Mouse (Mus musculus): ENCODE data around the gene Pla2g4a.

Gene Pla2g4a

DNA sequence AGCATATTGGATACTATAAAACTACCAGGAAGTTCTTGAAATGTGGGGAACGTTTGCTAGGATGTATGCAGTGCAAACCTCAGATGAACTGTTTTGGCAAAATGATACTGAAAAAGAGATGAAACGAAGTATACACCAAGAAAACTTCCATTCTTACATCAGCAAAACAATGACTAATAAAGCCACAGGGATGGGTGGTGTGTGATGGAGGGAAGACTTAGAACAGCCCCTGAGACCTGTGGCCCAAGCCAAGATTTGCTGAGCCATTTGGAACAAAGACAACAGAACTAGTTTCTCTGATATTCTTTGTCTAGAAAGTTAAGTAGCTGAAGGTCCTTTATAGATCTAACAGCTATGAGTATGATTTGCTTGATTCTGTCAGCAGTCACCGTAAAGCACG, 105.5 kb downstream of the Pla2g4a start:
- in situ Hi-C loops (cut with MboI) = no loop called here

DNA sequence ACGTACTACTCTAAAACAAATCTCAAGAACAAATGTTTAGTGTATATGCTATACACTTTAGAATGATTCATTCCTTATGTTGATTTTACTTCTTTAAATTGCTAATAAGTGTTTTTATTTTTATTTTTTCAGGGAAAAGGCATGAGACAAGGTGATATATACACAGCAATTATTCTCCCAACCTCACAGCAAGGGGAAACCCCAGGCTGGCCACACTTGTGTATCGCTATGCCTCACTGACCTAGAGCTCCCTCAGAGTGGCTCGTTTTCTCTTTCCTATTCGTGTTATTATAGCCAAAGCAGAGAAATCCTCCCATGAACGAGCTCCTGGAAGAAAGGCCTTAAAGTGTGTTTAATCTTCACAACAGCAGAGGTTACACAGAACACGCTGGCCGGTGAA, 106.2 kb downstream of the Pla2g4a start:
- in situ Hi-C loops (cut with MboI) = no loop called here

- in situ Hi-C loops (cut with MboI) = no loop called here
Measured at GRCm38 (mm10) chr1:149846655-149847054, 114.4 kb downstream of the Pla2g4a start.

DNA sequence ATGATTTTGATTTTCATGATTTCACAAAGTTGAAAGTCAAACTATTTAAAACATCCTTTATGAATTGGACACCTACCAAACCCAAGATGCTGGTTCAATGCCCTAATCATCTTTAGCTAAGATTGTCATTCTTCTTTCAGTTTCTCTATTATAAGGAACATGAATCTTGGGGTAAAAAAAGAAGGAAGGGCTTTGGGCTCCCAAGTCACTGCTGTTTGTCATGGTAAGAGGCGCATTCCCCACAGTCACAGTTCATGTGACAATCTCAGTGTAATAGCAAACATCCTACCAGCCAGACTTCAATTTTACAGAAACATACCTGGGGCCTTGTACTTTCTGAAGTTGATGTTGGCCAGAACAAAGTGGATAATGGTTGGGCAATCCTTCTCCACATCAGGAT, 119.2 kb downstream of the Pla2g4a start:
- in situ Hi-C loops (cut with MboI) = no loop called here

DNA sequence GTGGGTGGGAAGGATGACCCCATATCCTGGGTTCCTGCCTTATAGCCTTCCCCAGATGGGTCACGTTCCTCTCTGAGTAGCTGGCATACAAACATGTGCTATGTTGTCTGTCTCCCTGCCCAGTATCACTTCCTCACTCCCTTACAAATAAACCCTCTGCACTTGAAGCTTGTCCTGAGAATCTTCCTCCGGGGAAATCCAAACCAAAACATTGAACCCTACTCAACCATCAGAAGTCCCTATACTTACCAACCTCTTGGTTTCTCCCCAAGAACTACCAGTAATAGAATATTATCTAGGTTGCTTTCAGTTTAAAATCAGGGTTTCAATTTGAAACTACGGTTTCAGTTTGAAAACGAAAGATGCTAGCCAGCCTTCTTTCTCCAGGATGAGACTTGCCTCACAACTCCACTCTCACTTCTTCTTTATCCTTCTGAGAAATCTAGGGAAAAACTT, 120.1 kb downstream of the Pla2g4a start:
- in situ Hi-C loops (cut with MboI) = no loop called here

DNA sequence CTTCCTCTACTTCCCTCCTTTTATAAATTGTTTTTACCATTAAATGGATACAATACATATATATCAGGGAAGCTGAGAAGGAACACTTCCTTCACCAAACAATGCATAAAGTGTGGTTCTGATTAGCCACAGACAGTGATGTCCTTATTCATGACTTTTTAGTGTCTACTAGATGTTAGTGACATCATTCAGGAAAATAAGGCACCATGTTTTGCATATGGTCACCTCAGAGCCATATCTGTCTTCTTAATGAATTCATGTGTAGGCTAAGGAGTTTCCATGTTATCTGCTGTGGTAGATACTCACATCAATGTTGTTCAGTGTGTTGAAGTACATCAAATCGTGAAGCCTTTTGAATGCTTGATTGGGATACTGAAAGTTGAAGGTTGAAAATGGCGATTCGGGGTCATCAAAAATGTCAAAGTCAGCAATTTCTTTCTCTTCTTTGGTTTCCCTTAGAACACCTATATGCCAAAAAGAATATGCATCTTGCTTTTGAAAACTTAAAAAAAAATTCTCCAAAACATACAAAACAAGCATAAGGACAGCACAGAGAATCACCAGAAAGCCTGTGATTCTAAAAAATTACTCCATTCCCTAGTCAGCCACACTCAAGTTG, 120.7 kb downstream of the Pla2g4a start:
- in situ Hi-C loops (cut with MboI) = no loop called here

- in situ Hi-C loops (cut with MboI) = no loop called here
Measured at GRCm38 (mm10) chr1:149836496-149836895, 124.6 kb downstream of the Pla2g4a start.

- in situ Hi-C loops (cut with MboI) = no loop called here
Measured at GRCm38 (mm10) chr1:149833876-149834275, 127.2 kb downstream of the Pla2g4a start.

DNA sequence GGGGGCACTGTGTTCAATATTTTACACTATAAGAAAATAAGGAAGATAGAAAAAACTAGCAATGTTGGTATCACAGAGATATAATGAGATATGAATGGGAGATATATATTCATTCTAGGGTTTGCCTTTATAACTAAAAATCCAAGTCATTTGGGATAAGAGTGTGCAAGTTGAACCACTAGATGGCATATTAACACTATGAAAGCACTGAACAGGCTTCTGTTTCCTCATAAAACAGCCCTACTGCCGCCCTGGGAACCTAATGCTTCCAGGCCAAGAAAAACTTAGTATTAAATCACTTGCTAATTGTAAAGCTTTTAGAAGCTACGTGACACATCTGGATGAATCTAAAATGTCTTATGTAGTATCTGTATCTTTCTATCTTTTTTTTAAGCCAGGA, 128.1 kb downstream of the Pla2g4a start:
- in situ Hi-C loops (cut with MboI) = no loop called here

DNA sequence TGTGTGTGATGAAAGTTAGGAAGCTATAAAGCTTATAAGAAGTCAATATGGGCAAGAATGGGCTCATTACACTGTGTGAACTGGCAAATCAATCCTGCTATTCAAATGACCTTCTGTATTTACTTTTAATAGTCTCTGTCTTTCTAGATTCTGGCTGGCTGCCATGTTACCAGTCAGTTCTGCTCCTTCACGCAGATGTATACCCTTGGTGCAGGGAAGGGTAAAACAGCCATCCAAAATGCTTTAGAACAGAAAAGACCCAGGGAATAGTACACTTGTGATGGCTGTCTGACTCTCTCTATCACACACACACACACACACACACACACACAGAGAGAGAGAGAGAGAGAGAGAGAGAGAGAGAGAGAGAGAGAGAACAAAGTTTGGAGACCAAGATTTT, 128.6 kb downstream of the Pla2g4a start:
- in situ Hi-C loops (cut with MboI) = no loop called here

- in situ Hi-C loops (cut with MboI) = no loop called here
Measured at GRCm38 (mm10) chr1:149831100-149831499, 130.0 kb downstream of the Pla2g4a start.

GRCm38 (mm10) chr1:149813616-149814345, 147.3 kb downstream of the Pla2g4a start:
- in situ Hi-C loops (cut with MboI) = no loop called here

DNA sequence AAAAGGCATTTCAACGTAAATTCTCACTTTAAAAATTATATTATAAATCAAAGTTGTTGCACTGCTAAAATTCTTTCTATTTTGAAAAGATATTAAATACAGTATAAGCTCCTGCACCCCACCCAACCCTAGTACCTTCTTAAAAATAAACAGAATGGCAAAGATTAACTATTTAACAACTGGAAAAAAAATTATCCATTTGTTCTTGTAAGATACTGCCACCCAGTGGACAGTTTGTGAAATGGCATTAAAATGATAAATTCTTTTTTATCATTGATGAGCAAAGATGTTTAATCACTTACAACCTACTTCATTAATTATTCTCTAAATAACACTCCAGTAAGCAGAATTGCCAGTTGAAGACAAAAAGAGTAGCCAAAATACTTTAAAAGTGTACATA, 151.6 kb downstream of the Pla2g4a start:
- in situ Hi-C loops (cut with MboI) = no loop called here
